Mouse (Mus musculus): Measurements from ENCODE around the gene Camta1. TPM values are rescaled to one million over a fixed set of nuclear protein-coding genes. Genes with fewer than 3 reads are reported as not detected.
A peak's percentile ranks its signal among the peaks of the same experiment; 100 is the strongest.

Camta1 gene
- total RNA-seq, 1 experiment, result 9.3 TPM

DNA sequence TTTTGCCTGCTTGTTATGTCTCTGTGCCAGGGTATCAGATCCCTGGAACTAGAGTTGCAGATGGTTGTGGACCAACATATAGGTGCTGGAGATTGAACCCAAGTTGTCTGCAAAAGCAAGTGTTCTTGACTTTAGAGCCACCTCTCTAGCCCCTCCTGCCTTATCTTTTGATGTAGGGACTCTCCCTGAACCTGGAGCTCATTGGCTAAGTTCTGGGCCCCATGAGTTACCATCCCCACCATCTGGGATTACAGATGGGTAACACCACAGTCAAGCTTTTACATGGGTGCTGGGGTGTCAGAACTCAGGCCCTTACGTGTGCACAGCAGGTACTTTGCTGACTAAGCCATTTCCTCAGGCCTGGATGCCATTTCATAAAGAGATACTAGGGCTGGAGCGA is 150.3 kb downstream of the Camta1 start:
- H3K9me3 ChIP-seq (ENCODE audit: control insufficient read depth, insufficient read depth, low read depth, low read length), result no peaks in the 10 kb centered on the region
- H3K4me3 ChIP-seq (ENCODE audit: insufficient read depth in 1 of 2, low read depth in 1 of 2, low read length in 2 of 2, poor library complexity in 1 of 2, severe bottlenecking in 1 of 2), result no peak overlapping the region
- H3K36me3 ChIP-seq (ENCODE audit: control insufficient read depth, insufficient read depth, low read length, poor library complexity, severe bottlenecking), result no peaks in the 10 kb centered on the region
- TF ChIP-seq MAFK (IDR thresholded peaks at IDR 0.05; ENCODE audit: insufficient read depth, low read depth, low read length), result no peak
- no peak for TF ChIP-seq CHD2 (IDR thresholded peaks at IDR 0.05; ENCODE audit: low read depth, low read length)
- no peak for TF ChIP-seq ZC3H11A (IDR thresholded peaks at IDR 0.05; ENCODE audit: borderline replicate concordance, low read depth, low read length)
- TF ChIP-seq ZNF384 (IDR thresholded peaks at IDR 0.05; ENCODE audit: low read depth, low read length), result no peak
- TF ChIP-seq HCFC1 (IDR thresholded peaks at IDR 0.05; ENCODE audit: borderline replicate concordance, insufficient read depth, low read length), result no peak
- H3K27ac ChIP-seq (ENCODE audit: insufficient read depth, low read depth, low read length, poor library complexity, severe bottlenecking), result no peak overlapping the region
- peaks cover 0 to 4% of the 10 kb centered on the region in 2 experiments; a peak in 1 of 4 replicates for H3K4me1 ChIP-seq (ENCODE audit: control insufficient read depth in 2 of 2, insufficient read depth in 2 of 2, low read length in 2 of 2, poor library complexity in 1 of 2)
- H3K9ac ChIP-seq (ENCODE audit: insufficient read depth, low read depth, low read length, poor library complexity, severe bottlenecking), result no peak overlapping the region
- in situ Hi-C loops (cut with MboI; ENCODE audit: low sequenced_read_pairs in 2 of 2, unreplicated experiment in 2 of 2), result no loop called here
- DNase-seq (ENCODE audit: low read depth, low spot score), result no peak

GRCm38 (mm10) chr4:151710522-151710921 is 151.2 kb downstream of the Camta1 start:
- no peaks in the 10 kb centered on the region for H3K9me3 ChIP-seq (ENCODE audit: control insufficient read depth, insufficient read depth, low read depth, low read length)
- no peak overlapping the region for H3K9ac ChIP-seq (ENCODE audit: insufficient read depth, low read depth, low read length, poor library complexity, severe bottlenecking)
- in situ Hi-C loops (cut with MboI; ENCODE audit: low sequenced_read_pairs in 2 of 2, unreplicated experiment in 2 of 2), result no loop called here
- H3K4me1 ChIP-seq (ENCODE audit: control insufficient read depth in 2 of 2, insufficient read depth in 2 of 2, low read length in 2 of 2, poor library complexity in 1 of 2), result peaks cover 0 to 4% of the 10 kb centered on the region in 2 experiments; a peak in 1 of 4 replicates
- H3K4me3 ChIP-seq (ENCODE audit: insufficient read depth in 1 of 2, low read depth in 1 of 2, low read length in 2 of 2, poor library complexity in 1 of 2, severe bottlenecking in 1 of 2), result no peak overlapping the region
- H3K27ac ChIP-seq (ENCODE audit: insufficient read depth, low read depth, low read length, poor library complexity, severe bottlenecking), result no peak overlapping the region
- H3K36me3 ChIP-seq (ENCODE audit: control insufficient read depth, insufficient read depth, low read length, poor library complexity, severe bottlenecking), result no peaks in the 10 kb centered on the region
- no peak for DNase-seq (ENCODE audit: low read depth, low spot score)
- TF ChIP-seq ZC3H11A (IDR thresholded peaks at IDR 0.05; ENCODE audit: borderline replicate concordance, low read depth, low read length) (no peak), HCFC1 (IDR thresholded peaks at IDR 0.05; ENCODE audit: borderline replicate concordance, insufficient read depth, low read length) (no peak), ZNF384 (IDR thresholded peaks at IDR 0.05; ENCODE audit: low read depth, low read length) (no peak), CHD2 (IDR thresholded peaks at IDR 0.05; ENCODE audit: low read depth, low read length) (no peak), MAFK (IDR thresholded peaks at IDR 0.05; ENCODE audit: insufficient read depth, low read depth, low read length) (no peak)

DNA sequence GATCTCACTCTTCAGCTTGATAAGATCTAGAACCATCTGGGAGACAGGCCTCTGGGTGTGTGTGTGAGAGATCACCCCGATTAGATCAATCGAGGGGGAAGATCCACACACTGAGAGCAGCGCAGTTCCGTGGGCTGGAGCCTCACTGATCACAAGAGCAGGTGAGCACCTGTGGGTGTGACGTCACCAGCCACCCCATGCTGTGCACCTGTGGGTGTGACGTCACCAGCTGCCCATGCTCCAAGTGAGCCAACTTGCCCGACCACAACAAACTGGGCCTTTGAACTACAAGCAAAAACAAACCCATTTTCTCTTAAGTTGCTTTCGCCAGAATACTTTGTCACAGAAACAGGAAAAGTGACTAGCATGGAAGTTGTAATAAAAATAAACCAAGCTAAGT is 152.4 kb downstream of the Camta1 start:
- Histone ChIP-seq H3K4me1 (ENCODE audit: control insufficient read depth in 2 of 2, insufficient read depth in 2 of 2, low read length in 2 of 2, poor library complexity in 1 of 2) (no peaks in the 10 kb centered on the region), H3K9me3 (ENCODE audit: control insufficient read depth, insufficient read depth, low read depth, low read length) (no peaks in the 10 kb centered on the region), H3K36me3 (ENCODE audit: control insufficient read depth, insufficient read depth, low read length, poor library complexity, severe bottlenecking) (no peaks in the 10 kb centered on the region), H3K27ac (ENCODE audit: insufficient read depth, low read depth, low read length, poor library complexity, severe bottlenecking) (no peak overlapping the region), H3K4me3 (ENCODE audit: insufficient read depth in 1 of 2, low read depth in 1 of 2, low read length in 2 of 2, poor library complexity in 1 of 2, severe bottlenecking in 1 of 2) (no peak overlapping the region), H3K9ac (ENCODE audit: insufficient read depth, low read depth, low read length, poor library complexity, severe bottlenecking) (no peak overlapping the region)
- no peak for TF ChIP-seq CHD2 (IDR thresholded peaks at IDR 0.05; ENCODE audit: low read depth, low read length)
- TF ChIP-seq ZNF384 (IDR thresholded peaks at IDR 0.05; ENCODE audit: low read depth, low read length), result no peak
- no peak for TF ChIP-seq MAFK (IDR thresholded peaks at IDR 0.05; ENCODE audit: insufficient read depth, low read depth, low read length)
- in situ Hi-C loops (cut with MboI; ENCODE audit: low sequenced_read_pairs in 2 of 2, unreplicated experiment in 2 of 2), result no loop called here
- DNase-seq (ENCODE audit: low read depth, low spot score), result no peak

DNA sequence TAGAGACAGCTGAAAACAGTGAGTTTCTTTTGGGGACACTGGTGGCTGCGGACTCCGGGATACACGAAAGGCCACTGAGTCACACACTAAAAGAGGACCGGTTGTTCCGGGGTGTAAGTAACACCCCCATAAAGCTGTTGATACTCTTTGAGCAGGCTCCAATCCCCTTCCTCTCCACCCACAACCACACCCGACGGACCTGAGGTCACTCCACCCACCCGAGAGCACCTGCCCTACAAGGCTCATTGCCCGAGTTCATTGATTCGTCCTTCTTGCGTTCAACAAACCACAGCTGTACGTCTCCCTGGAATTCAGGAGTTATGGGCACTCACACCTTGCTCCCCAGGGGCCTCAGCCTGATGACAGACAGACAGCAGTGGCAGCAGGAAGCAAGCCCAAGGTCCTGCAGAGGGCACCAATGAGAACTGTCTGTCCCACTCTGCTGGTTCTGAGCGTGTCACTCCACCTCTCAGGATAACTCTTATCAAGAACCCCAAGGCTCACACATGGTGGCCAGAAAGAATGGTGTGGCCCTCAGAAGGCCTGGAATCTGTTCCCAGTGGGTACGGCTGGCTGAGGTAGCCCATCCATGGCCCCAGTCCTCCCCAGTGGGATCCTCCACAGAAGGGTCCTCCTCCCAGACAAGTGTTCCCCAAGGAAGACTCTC is 158.5 kb downstream of the Camta1 start:
- Histone ChIP-seq H3K4me1 (ENCODE audit: control insufficient read depth in 2 of 2, insufficient read depth in 2 of 2, low read length in 2 of 2, poor library complexity in 1 of 2) (peaks cover 2 to 11% of the 10 kb centered on the region in 2 experiments; a peak in 2 of 4 replicates), H3K36me3 (ENCODE audit: control insufficient read depth, insufficient read depth, low read length, poor library complexity, severe bottlenecking) (no peaks in the 10 kb centered on the region), H3K9ac (ENCODE audit: insufficient read depth, low read depth, low read length, poor library complexity, severe bottlenecking) (no peak overlapping the region), H3K4me3 (ENCODE audit: insufficient read depth in 1 of 2, low read depth in 1 of 2, low read length in 2 of 2, poor library complexity in 1 of 2, severe bottlenecking in 1 of 2) (no peak overlapping the region), H3K27ac (ENCODE audit: insufficient read depth, low read depth, low read length, poor library complexity, severe bottlenecking) (no peak overlapping the region), H3K9me3 (ENCODE audit: control insufficient read depth, insufficient read depth, low read depth, low read length) (no peaks in the 10 kb centered on the region)
- TF ChIP-seq HCFC1 (IDR thresholded peaks at IDR 0.05; ENCODE audit: borderline replicate concordance, insufficient read depth, low read length) (no peak), ZNF384 (IDR thresholded peaks at IDR 0.05; ENCODE audit: low read depth, low read length) (no peak)
- in situ Hi-C loops (cut with MboI; ENCODE audit: low sequenced_read_pairs in 2 of 2, unreplicated experiment in 2 of 2), result no loop called here
- DNase-seq (ENCODE audit: low read depth, low spot score), result no peak

DNA sequence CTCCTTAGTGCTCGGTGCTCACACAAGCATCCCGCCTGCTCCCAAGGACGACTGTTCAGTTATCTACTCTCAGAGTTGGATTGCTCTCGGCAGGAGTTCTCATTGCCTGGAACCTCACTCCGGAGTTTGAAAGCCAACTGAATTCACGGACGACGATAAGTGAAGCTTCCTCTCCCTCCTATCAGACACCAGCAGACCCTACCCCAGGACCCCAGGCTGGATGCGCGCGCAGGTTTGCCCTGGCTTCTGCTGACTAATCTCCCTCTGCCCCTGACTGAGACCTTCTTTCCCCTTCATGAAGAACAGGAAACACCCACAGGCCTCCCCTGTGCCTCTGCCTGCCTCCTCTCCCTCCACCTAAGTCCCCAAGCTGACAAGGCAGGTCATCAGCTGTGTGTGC is 159.2 kb downstream of the Camta1 start:
- no peak overlapping the region for H3K9ac ChIP-seq (ENCODE audit: insufficient read depth, low read depth, low read length, poor library complexity, severe bottlenecking)
- H3K27ac ChIP-seq (ENCODE audit: insufficient read depth, low read depth, low read length, poor library complexity, severe bottlenecking), result no peak overlapping the region
- no peaks in the 10 kb centered on the region for H3K9me3 ChIP-seq (ENCODE audit: control insufficient read depth, insufficient read depth, low read depth, low read length)
- in situ Hi-C loops (cut with MboI; ENCODE audit: low sequenced_read_pairs in 2 of 2, unreplicated experiment in 2 of 2), result no loop called here
- no peaks in the 10 kb centered on the region for H3K36me3 ChIP-seq (ENCODE audit: control insufficient read depth, insufficient read depth, low read length, poor library complexity, severe bottlenecking)
- no peak for DNase-seq (ENCODE audit: low read depth, low spot score)
- peaks cover 2 to 11% of the 10 kb centered on the region in 2 experiments; a peak in 2 of 4 replicates for H3K4me1 ChIP-seq (ENCODE audit: control insufficient read depth in 2 of 2, insufficient read depth in 2 of 2, low read length in 2 of 2, poor library complexity in 1 of 2)
- H3K4me3 ChIP-seq (ENCODE audit: insufficient read depth in 1 of 2, low read depth in 1 of 2, low read length in 2 of 2, poor library complexity in 1 of 2, severe bottlenecking in 1 of 2), result peak overlapping the region in 1 of 2 experiments; percentile 16; a peak in 1 of 4 replicates
- TF ChIP-seq ZNF384 (IDR thresholded peaks at IDR 0.05; ENCODE audit: low read depth, low read length) (no peak), HCFC1 (IDR thresholded peaks at IDR 0.05; ENCODE audit: borderline replicate concordance, insufficient read depth, low read length) (no peak), MAFK (IDR thresholded peaks at IDR 0.05; ENCODE audit: insufficient read depth, low read depth, low read length) (no peak), ZC3H11A (IDR thresholded peaks at IDR 0.05; ENCODE audit: borderline replicate concordance, low read depth, low read length) (no peak), CHD2 (IDR thresholded peaks at IDR 0.05; ENCODE audit: low read depth, low read length) (no peak)

Data from ES-E14 (cell line).